Mouse (Mus musculus) erythroblast, embryonic 14.5 days (primary cell): Measurements from ENCODE around the gene Cat. TPM values are rescaled to one million over a fixed set of nuclear protein-coding genes. Genes with fewer than 3 reads are reported as not detected.

Experiments
- H3K27me3 ChIP-seq: 2 replicates; pipeline ENCODE4 v1.6.1; 2012; ENCODE audit warnings: inconsistent platforms; ENCODE audit not compliant: control insufficient read depth
- H3K36me3 ChIP-seq: 2 replicates; pipeline ENCODE4 v1.6.1; 2012; ENCODE audit warnings: mild to moderate bottlenecking, inconsistent platforms; ENCODE audit not compliant: control insufficient read depth
- H3K4me1 ChIP-seq: 2 replicates; pipeline ENCODE4 v1.6.1; 2012; ENCODE audit warnings: inconsistent platforms; ENCODE audit not compliant: control insufficient read depth
- H3K4me3 ChIP-seq: replicated peaks from 2 replicates; pipeline ENCODE3; 2012; ENCODE audit warnings: moderate library complexity, mild to moderate bottlenecking, inconsistent platforms
- H3K9me3 ChIP-seq: 2 replicates; pipeline ENCODE4 v1.6.1; 2012; ENCODE audit warnings: low read length, inconsistent platforms, mixed read lengths; ENCODE audit not compliant: control insufficient read depth
- GATA1 ChIP-seq: IDR thresholded peaks from 2 replicates; pipeline ENCODE4 v1.6.1; 2012; ENCODE audit warnings: low read length, inconsistent platforms, mixed read lengths
- TAL1 ChIP-seq: IDR thresholded peaks from 3 replicates; pipeline ENCODE4 v1.6.1; 2012; ENCODE audit warnings: low read length, inconsistent platforms, mixed read lengths
- polyA plus RNA-seq: library from polyadenylated mRNA; stranded (reverse); fragments of >175 nt; gene quantifications from 2 replicates; pipeline ENCODE4 v1.2.3, GENCODE M21; 2012

Cat gene
- polyA plus RNA-seq, 1 experiment, result 31.9 TPM

GRCm38 (mm10) chr2:103464524-103464923, 20.4 kb downstream of the Cat start:
- H3K36me3 ChIP-seq, result peaks cover 99% of the 10 kb centered on the region
- H3K27me3 ChIP-seq, result no peaks in the 10 kb centered on the region
- no peak for TF ChIP-seq TAL1
- no peak for TF ChIP-seq GATA1
- peaks cover 17% of the 10 kb centered on the region for H3K4me1 ChIP-seq
- H3K9me3 ChIP-seq, result peaks cover 7% of the 10 kb centered on the region
- no peak overlapping the region for H3K4me3 ChIP-seq

GRCm38 (mm10) chr2:103462746-103463145, 22.2 kb downstream of the Cat start:
- H3K4me3 ChIP-seq, result no peak overlapping the region
- TF ChIP-seq GATA1 (no peak), TAL1 (no peak)
- H3K9me3 ChIP-seq, result peaks cover 7% of the 10 kb centered on the region
- peaks cover 100% of the 10 kb centered on the region for H3K36me3 ChIP-seq
- peaks cover 23% of the 10 kb centered on the region for H3K4me1 ChIP-seq
- H3K27me3 ChIP-seq, result no peaks in the 10 kb centered on the region

- TF ChIP-seq TAL1 (no peak), GATA1 (no peak)
- peaks cover 100% of the 10 kb centered on the region for H3K36me3 ChIP-seq
- peaks cover 7% of the 10 kb centered on the region for H3K9me3 ChIP-seq
- H3K4me1 ChIP-seq, result peaks cover 23% of the 10 kb centered on the region
- no peak overlapping the region for H3K4me3 ChIP-seq
- no peaks in the 10 kb centered on the region for H3K27me3 ChIP-seq
Measured at GRCm38 (mm10) chr2:103461743-103462142, 23.2 kb downstream of the Cat start.

GRCm38 (mm10) chr2:103461210-103461609, 23.8 kb downstream of the Cat start:
- peaks cover 23% of the 10 kb centered on the region for H3K4me1 ChIP-seq
- H3K36me3 ChIP-seq, result peaks cover 100% of the 10 kb centered on the region
- H3K9me3 ChIP-seq, result peaks cover 7% of the 10 kb centered on the region
- TF ChIP-seq TAL1 (no peak), GATA1 (no peak)
- H3K4me3 ChIP-seq, result no peak overlapping the region
- no peaks in the 10 kb centered on the region for H3K27me3 ChIP-seq

DNA sequence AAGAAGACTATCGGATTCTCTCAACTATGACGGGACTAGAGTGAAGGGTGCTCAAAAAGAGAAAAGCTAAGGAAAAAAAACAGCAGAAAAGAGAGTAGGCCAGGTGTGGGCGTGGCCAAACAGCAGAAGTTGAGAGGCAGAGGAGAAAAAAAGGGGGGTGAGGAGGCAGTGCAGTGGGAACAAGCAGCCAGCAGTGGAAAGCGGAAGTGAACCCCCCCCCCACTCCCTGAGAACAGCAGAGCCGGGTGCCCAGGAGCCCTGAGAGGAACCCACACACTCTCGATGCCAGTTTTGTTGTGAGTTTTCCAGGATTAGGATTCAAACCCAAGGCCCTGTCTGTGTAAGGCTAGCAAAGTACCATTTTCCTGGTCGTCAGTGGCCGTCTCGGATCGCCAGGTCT, 25.9 kb downstream of the Cat start:
- no peak overlapping the region for H3K4me3 ChIP-seq
- H3K36me3 ChIP-seq, result peaks cover 100% of the 10 kb centered on the region

GRCm38 (mm10) chr2:103457628-103458027, 27.3 kb downstream of the Cat start:
- H3K27me3 ChIP-seq, result no peaks in the 10 kb centered on the region
- H3K9me3 ChIP-seq, result peaks cover 7% of the 10 kb centered on the region
- H3K4me3 ChIP-seq, result no peak overlapping the region
- TF ChIP-seq TAL1 (no peak), GATA1 (no peak)
- peaks cover 23% of the 10 kb centered on the region for H3K4me1 ChIP-seq
- peaks cover 100% of the 10 kb centered on the region for H3K36me3 ChIP-seq

More for the DNA sequence above, 25.9 kb downstream of the Cat start:
- H3K27me3 ChIP-seq, result no peaks in the 10 kb centered on the region
- peaks cover 23% of the 10 kb centered on the region for H3K4me1 ChIP-seq
- no peak for TF ChIP-seq GATA1
- TF ChIP-seq TAL1, result no peak
- H3K9me3 ChIP-seq, result peaks cover 7% of the 10 kb centered on the region

- Histone ChIP-seq H3K4me1 (peaks cover 23% of the 10 kb centered on the region), H3K36me3 (peaks cover 100% of the 10 kb centered on the region), H3K9me3 (peaks cover 7% of the 10 kb centered on the region), H3K27me3 (no peaks in the 10 kb centered on the region), H3K4me3 (no peak overlapping the region)
- TF ChIP-seq TAL1 (no peak), GATA1 (no peak)
Measured at GRCm38 (mm10) chr2:103457048-103457447, 27.9 kb downstream of the Cat start.

- no peaks in the 10 kb centered on the region for H3K27me3 ChIP-seq
- H3K9me3 ChIP-seq, result peaks cover 7% of the 10 kb centered on the region
- no peak overlapping the region for H3K4me3 ChIP-seq
- H3K4me1 ChIP-seq, result peaks cover 23% of the 10 kb centered on the region
- peaks cover 100% of the 10 kb centered on the region for H3K36me3 ChIP-seq
- TF ChIP-seq TAL1, result no peak
Measured at GRCm38 (mm10) chr2:103456646-103457045, 28.3 kb downstream of the Cat start.

- no peak overlapping the region for H3K4me3 ChIP-seq
- peaks cover 97% of the 10 kb centered on the region for H3K36me3 ChIP-seq
- H3K4me1 ChIP-seq, result peaks cover 19% of the 10 kb centered on the region
- peaks cover 7% of the 10 kb centered on the region for H3K9me3 ChIP-seq
- no peaks in the 10 kb centered on the region for H3K27me3 ChIP-seq
- TF ChIP-seq TAL1 (no peak), GATA1 (no peak)
Measured at GRCm38 (mm10) chr2:103455748-103456147, 29.2 kb downstream of the Cat start.

- Histone ChIP-seq H3K9me3 (no peaks in the 10 kb centered on the region), H3K27me3 (no peaks in the 10 kb centered on the region), H3K36me3 (peaks cover 67% of the 10 kb centered on the region), H3K4me1 (no peaks in the 10 kb centered on the region), H3K4me3 (no peak overlapping the region)
- TF ChIP-seq TAL1 (no peak), GATA1 (no peak)
Measured at GRCm38 (mm10) chr2:103452550-103452949, 32.4 kb downstream of the Cat start.
